Mouse (Mus musculus): Measurements from ENCODE around the gene Notum.

- no peak for TF ChIP-seq USF1 (IDR thresholded peaks at IDR 0.05; ENCODE audit: low read depth)
- no peak for TF ChIP-seq CEBPB (IDR thresholded peaks at IDR 0.05; ENCODE audit: low read depth)
- TF ChIP-seq CTCF (IDR thresholded peaks at IDR 0.05; ENCODE audit: control insufficient read depth, insufficient read depth, insufficient read length) = no peak
Observed at GRCm38 (mm10) chr11:120641869-120642268, 19.1 kb downstream of the Notum start.
